Mouse (Mus musculus) testis, adult 2 months (tissue): ENCODE data around the gene Glod4.

ENCODE experiments used
- CTCF ChIP-seq: fragments of 200-500 bp; IDR thresholded peaks from 2 replicates; pipeline ENCODE4 v1.5.1; 2012; ENCODE audit warnings: low read depth, mild to moderate bottlenecking, inconsistent platforms, low read length, moderate library complexity; ENCODE audit not compliant: control insufficient read depth, insufficient read depth, insufficient replicate concordance
- POLR2A ChIP-seq: fragments of 200-500 bp; IDR thresholded peaks from 2 replicates; pipeline ENCODE4 v1.6.1; 2012; ENCODE audit warnings: low read depth, mild to moderate bottlenecking, inconsistent platforms, low read length, moderate library complexity; ENCODE audit not compliant: control insufficient read depth

GRCm38 (mm10) chr11:76262611-76263351 lies 19.3 kb upstream of the Glod4 start:
- TF ChIP-seq POLR2A (no peak), CTCF (no peak)
